Mouse (Mus musculus) C2C12 (cell line): ENCODE measurements at regions not wholly inside any gene's neighbourhood (a gene's known extent, or its start where the extent isn't known, plus 50 kb on each side); places are given as distances from the start of the nearest gene placed in this dataset.

Experiments
- H3K27me3 ChIP-seq: one replicate; pipeline ENCODE4 v1.6.1; 2011; ENCODE audit not compliant: control insufficient read depth, insufficient read depth, insufficient read length
- H3K36me3 ChIP-seq: one replicate; pipeline ENCODE4 v1.6.1; 2011; ENCODE audit not compliant: control insufficient read depth, insufficient read depth
- H3K4me3 ChIP-seq: one replicate; pipeline ENCODE4 v1.5.1; 2011; ENCODE audit warnings: mild to moderate bottlenecking, control low read depth; ENCODE audit not compliant: poor library complexity, insufficient read depth, severe bottlenecking
- H3K79me2 ChIP-seq: one replicate; pipeline ENCODE4 v1.6.1; 2011; ENCODE audit not compliant: control insufficient read depth, insufficient read depth
- H3K79me3 ChIP-seq: one replicate; pipeline ENCODE4 v1.6.1; 2011; ENCODE audit warnings: low read depth, control low read depth
- H3ac ChIP-seq: one replicate; pipeline ENCODE3; 2011; ENCODE audit warnings: low read depth; ENCODE audit not compliant: control insufficient read depth, insufficient read length
- CEBPB ChIP-seq: IDR thresholded peaks from one replicate; pipeline ENCODE4 v1.6.1; 2011; ENCODE audit warnings: low read depth, mild to moderate bottlenecking, control low read depth, moderate library complexity
- CTCF ChIP-seq: IDR thresholded peaks from one replicate; pipeline ENCODE4 v1.5.1; 2011; ENCODE audit not compliant: control insufficient read depth, insufficient read depth, insufficient read length
- FOSL1 ChIP-seq: IDR thresholded peaks from one replicate; pipeline ENCODE4 v1.8.0; 2011; ENCODE audit warnings: mild to moderate bottlenecking, low read length; ENCODE audit not compliant: poor library complexity, insufficient read depth, severe bottlenecking
- MAX ChIP-seq: IDR thresholded peaks from one replicate; pipeline ENCODE4 v1.6.1; 2011; ENCODE audit warnings: mild to moderate bottlenecking, control low read depth
- MYOD1 ChIP-seq: IDR thresholded peaks from one replicate; pipeline ENCODE4 v1.6.1; 2011; ENCODE audit warnings: low read depth; ENCODE audit not compliant: control insufficient read depth, insufficient read length
- MYOG ChIP-seq: IDR thresholded peaks from one replicate; pipeline ENCODE4 v1.6.1; 2011; ENCODE audit not compliant: control insufficient read depth, insufficient read length; ENCODE audit errors: extremely low read depth
- USF1 ChIP-seq: IDR thresholded peaks from one replicate; pipeline ENCODE4 v1.6.1; 2011; ENCODE audit warnings: low read depth, mild to moderate bottlenecking, control low read depth, moderate library complexity

- Histone ChIP-seq H3ac (no peak overlapping the region), H3K36me3 (no peaks in the 10 kb centered on the region), H3K79me2 (no peaks in the 10 kb centered on the region), H3K27me3 (no peaks in the 10 kb centered on the region), H3K4me3 (no peak overlapping the region), H3K79me3 (no peaks in the 10 kb centered on the region)
- TF ChIP-seq USF1 = no peak
Measured at GRCm38 (mm10) chr13:101439517-101439916, 328.5 kb downstream of the Pik3r1 start.

- H3K79me2 ChIP-seq = no peaks in the 10 kb centered on the region
- H3ac ChIP-seq = no peak overlapping the region
- TF ChIP-seq MYOD1 = no peak
- TF ChIP-seq CEBPB = no peak
- no peak for TF ChIP-seq CTCF
- TF ChIP-seq USF1 = no peak
- no peak for TF ChIP-seq FOSL1
- no peak for TF ChIP-seq MYOG
- H3K36me3 ChIP-seq = no peaks in the 10 kb centered on the region
- H3K79me3 ChIP-seq = no peaks in the 10 kb centered on the region
- H3K27me3 ChIP-seq = no peaks in the 10 kb centered on the region
- no peak overlapping the region for H3K4me3 ChIP-seq
Measured at GRCm38 (mm10) chr13:101439041-101439440, 329.0 kb downstream of the Pik3r1 start.

GRCm38 (mm10) chr13:101433162-101433561 is 334.9 kb downstream of the Pik3r1 start:
- H3ac ChIP-seq = no peak overlapping the region
- H3K4me3 ChIP-seq = no peak overlapping the region
- no peaks in the 10 kb centered on the region for H3K79me3 ChIP-seq
- H3K36me3 ChIP-seq = no peaks in the 10 kb centered on the region
- H3K27me3 ChIP-seq = no peaks in the 10 kb centered on the region
- TF ChIP-seq MAX = no peak
- H3K79me2 ChIP-seq = no peaks in the 10 kb centered on the region

GRCm38 (mm10) chr13:101427426-101428221 is 340.4 kb downstream of the Pik3r1 start:
- Histone ChIP-seq H3K79me2 (no peaks in the 10 kb centered on the region), H3K79me3 (no peaks in the 10 kb centered on the region), H3K27me3 (no peaks in the 10 kb centered on the region), H3K36me3 (no peaks in the 10 kb centered on the region), H3K4me3 (no peak overlapping the region), H3ac (no peak overlapping the region)
- TF ChIP-seq CEBPB (no peak), USF1 (no peak), CTCF (no peak), MAX (no peak), FOSL1 (no peak), MYOD1 (no peak), MYOG (no peak)

- Histone ChIP-seq H3K79me2 (no peaks in the 10 kb centered on the region), H3ac (no peak overlapping the region), H3K27me3 (no peaks in the 10 kb centered on the region), H3K79me3 (no peaks in the 10 kb centered on the region), H3K36me3 (no peaks in the 10 kb centered on the region), H3K4me3 (no peak overlapping the region)
- TF ChIP-seq FOSL1 (no peak), MAX (no peak), MYOG (no peak), CEBPB (no peak), MYOD1 (no peak), USF1 (no peak), CTCF (no peak)
Measured at GRCm38 (mm10) chr13:101426461-101426860, 341.6 kb downstream of the Pik3r1 start.

- Histone ChIP-seq H3K79me3 (no peaks in the 10 kb centered on the region), H3K27me3 (no peaks in the 10 kb centered on the region), H3K79me2 (no peaks in the 10 kb centered on the region), H3K4me3 (no peak overlapping the region), H3K36me3 (no peaks in the 10 kb centered on the region), H3ac (no peak overlapping the region)
- TF ChIP-seq MYOD1 (peak; percentile 88), FOSL1 (no peak)
Measured at GRCm38 (mm10) chr13:101422082-101422481, 345.9 kb downstream of the Pik3r1 start.

GRCm38 (mm10) chr13:101419457-101420025 is 348.5 kb downstream of the Pik3r1 start:
- H3K36me3 ChIP-seq = no peaks in the 10 kb centered on the region
- H3K79me3 ChIP-seq = no peaks in the 10 kb centered on the region
- TF ChIP-seq FOSL1 (no peak), MAX (no peak)
- no peaks in the 10 kb centered on the region for H3K79me2 ChIP-seq
- H3K4me3 ChIP-seq = no peak overlapping the region
- no peaks in the 10 kb centered on the region for H3K27me3 ChIP-seq
- H3ac ChIP-seq = no peak overlapping the region
